In the genomic region with DNA sequence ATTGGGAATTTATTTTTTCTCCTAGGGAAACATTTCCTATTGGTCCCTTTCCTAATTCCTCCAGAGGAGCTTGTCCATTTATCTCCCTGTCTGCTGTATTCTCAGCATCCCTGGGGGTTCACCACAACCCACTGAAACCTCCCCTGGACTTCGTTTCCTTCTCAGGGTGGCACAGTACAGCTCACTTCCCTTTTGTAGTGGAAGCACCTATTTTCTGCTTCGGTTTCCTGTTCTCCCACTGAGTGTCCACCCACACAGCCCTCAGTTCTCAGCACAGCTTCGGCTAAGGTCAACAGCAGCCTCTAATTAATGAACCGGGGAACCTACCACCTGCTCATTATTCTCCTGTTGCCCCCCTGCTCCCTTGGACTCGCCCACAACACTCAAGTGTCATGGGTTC, we compare ENCODE assay signal across 32 mouse cellular contexts. TPM values are rescaled to one million over a fixed set of nuclear protein-coding genes. Genes with fewer than 3 reads are reported as not detected.
DNase-seq lines count a peak whose midpoint lies in the region; ATAC-seq lines count a peak whose summit lies in the region.
"Had no signal": no experiment of that assay in that cellular context is flagged by ENCODE, and none has a peak within 500 bp of the region (broad histone marks: within the 10 kb centered on the region; RNA-seq: fewer than 3 reads in every experiment).

No protein-coding gene starts in this region.

- no peaks in the 10 kb centered on the region for H3K36me3 ChIP-seq in embryonic facial prominence, embryonic 14.5 days (ENCODE audit: control insufficient read depth, insufficient read depth, low read length)
- no peaks in the 10 kb centered on the region for H3K36me3 ChIP-seq in embryonic facial prominence, embryonic 10.5 days (replicated peaks)
- no peaks in the 10 kb centered on the region for H3K36me3 ChIP-seq in limb, embryonic 10.5 days
- H3K36me3 ChIP-seq: embryonic facial prominence, embryonic 13.5 days; hindbrain, embryonic 12.5 days; intestine, embryonic 15.5 days; limb, embryonic 15.5 days; liver, embryonic 13.5 days had no signal

- H3K4me3 ChIP-seq in embryonic facial prominence, embryonic 14.5 days (ENCODE audit: low read depth, low read length) = no peak overlapping the region
- H3K4me3 ChIP-seq in embryonic facial prominence, embryonic 10.5 days = no peak overlapping the region
- H3K4me3 ChIP-seq in limb, embryonic 10.5 days = no peak overlapping the region
- H3K4me3 ChIP-seq: embryonic facial prominence, embryonic 13.5 days; erythroblast, embryonic 14.5 days; hindbrain, embryonic 12.5 days; intestine, embryonic 15.5 days; limb, embryonic 15.5 days; liver, embryonic 13.5 days had no signal

- H3K9ac ChIP-seq in embryonic facial prominence, embryonic 14.5 days (ENCODE audit: low read depth, low read length) = no peak overlapping the region
- H3K9ac ChIP-seq: embryonic facial prominence, embryonic 13.5 days; hindbrain, embryonic 12.5 days; intestine, embryonic 15.5 days; limb, embryonic 15.5 days; liver, embryonic 13.5 days had no signal

- 56% methylated on average over 5 of the region's 5 CpGs for WGBS in embryonic facial prominence, embryonic 14.5 days
- WGBS in embryonic facial prominence, embryonic 10.5 days = 59% methylated on average over 5 of the region's 5 CpGs
- 51% methylated on average over 5 of the region's 5 CpGs for WGBS in limb, embryonic 10.5 days

- DNase-seq in embryonic facial prominence, embryonic 14.5 days (ENCODE audit: low spot score) = peak; percentile 6
- DNase-seq in embryonic facial prominence, embryonic 10.5 days (ENCODE audit: low spot score) = no peak
- DNase-seq in 416B (ENCODE audit: low read depth) (peak; percentile 21), MEL-GATA-1-ER (ENCODE audit: extremely low read depth, low read depth) (peak; percentile 11)
- DNase-seq in cerebellum, postnatal 10 days = no peak
- DNase-seq in left cerebral cortex, postnatal 25 days (ENCODE audit: low spot score in 2 of 2) = no peak
- no peak for DNase-seq in limb, embryonic 10.5 days (ENCODE audit: low spot score)
- DNase-seq: adrenal gland, postnatal 14 days; cerebellum, adult 11 months; cerebellum, adult 9-11 months; heart, postnatal 36 days; kidney, adult 2 months; left cerebral cortex, postnatal 4 days; liver, embryonic 13.5 days; lung, adult 18-20 months; lung, postnatal 4 days had no signal

- H3K27ac ChIP-seq in embryonic facial prominence, embryonic 14.5 days (replicated peaks; ENCODE audit: low read depth, low read length) = no peak overlapping the region
- no peak overlapping the region for H3K27ac ChIP-seq in embryonic facial prominence, embryonic 10.5 days (replicated peaks)
- H3K27ac ChIP-seq in limb, embryonic 10.5 days = no peak overlapping the region
- H3K27ac ChIP-seq: embryonic facial prominence, embryonic 13.5 days; hindbrain, embryonic 12.5 days; hindbrain, postnatal 0 days; intestine, embryonic 15.5 days; kidney, postnatal 0 days; limb, embryonic 15.5 days; liver, embryonic 13.5 days had no signal

- no peak overlapping the region for H3K4me2 ChIP-seq in embryonic facial prominence, embryonic 14.5 days (ENCODE audit: low read depth, low read length)
- H3K4me2 ChIP-seq: embryonic facial prominence, embryonic 13.5 days; heart, embryonic 11.5 days; hindbrain, embryonic 12.5 days; intestine, embryonic 15.5 days; limb, embryonic 15.5 days; liver, embryonic 13.5 days had no signal

- intact Hi-C loops in left cerebral cortex, postnatal 25 days (cut with DNase I) = no loop called here

- H3K27me3 ChIP-seq in embryonic facial prominence, embryonic 14.5 days (replicated peaks; ENCODE audit: control insufficient read depth, insufficient read depth, low read length) = peaks cover 41% of the 10 kb centered on the region
- peaks cover 50% of the 10 kb centered on the region for H3K27me3 ChIP-seq in embryonic facial prominence, embryonic 10.5 days (replicated peaks; ENCODE audit: low read depth, poor library complexity, severe bottlenecking)
- peaks cover 46% of the 10 kb centered on the region for H3K27me3 ChIP-seq in limb, embryonic 10.5 days (ENCODE audit: low read depth, poor library complexity, severe bottlenecking)

- ATAC-seq in embryonic facial prominence, embryonic 14.5 days (ENCODE audit: low read depth) = no peak
- ATAC-seq in megakaryocyte progenitor cell, adult 5-6 weeks (replicated peaks; ENCODE audit: poor library complexity) = peak; percentile 70
- ATAC-seq: forebrain, embryonic 16.5 days; hindbrain, postnatal 0 days; intestine, embryonic 15.5 days; lung, postnatal 0 days; midbrain, embryonic 16.5 days; Patski had no signal

- H3K4me1 ChIP-seq in embryonic facial prominence, embryonic 14.5 days (ENCODE audit: control insufficient read depth, insufficient read depth, low read length) = peaks cover 21% of the 10 kb centered on the region
- peaks cover 22% of the 10 kb centered on the region for H3K4me1 ChIP-seq in embryonic facial prominence, embryonic 10.5 days
- H3K4me1 ChIP-seq in limb, embryonic 10.5 days = peaks cover 26% of the 10 kb centered on the region

- H3K9me3 ChIP-seq in embryonic facial prominence, embryonic 14.5 days (ENCODE audit: control insufficient read depth, low read length) = no peaks in the 10 kb centered on the region
- H3K9me3 ChIP-seq in embryonic facial prominence, embryonic 10.5 days = no peaks in the 10 kb centered on the region
- H3K9me3 ChIP-seq in limb, embryonic 10.5 days (replicated peaks) = no peaks in the 10 kb centered on the region
- H3K9me3 ChIP-seq: embryonic facial prominence, embryonic 13.5 days; hindbrain, embryonic 12.5 days; intestine, embryonic 15.5 days; limb, embryonic 15.5 days; liver, embryonic 13.5 days had no signal

RNA-seq across cellular contexts. Expression of gene Gpr88, which starts 2.8 kb away (rescaled TPM):
- polyA plus RNA-seq in embryonic facial prominence, embryonic 14.5 days (2014; fragmentation: Nextera tagmentation; extraction: Ambion mirVana) = 0.93 and 2.5 TPM in 2 replicates
- polyA plus RNA-seq in embryonic facial prominence, embryonic 10.5 days (2016; fragmentation: Nextera tagmentation; extraction: Ambion mirVana) = 0.52 TPM in 1 of 2 replicates, not detected in the other
- not detected in 2 replicates for total RNA-seq in megakaryocyte progenitor cell, adult 5-6 weeks (2015)
- not detected in 2 replicates for total RNA-seq in megakaryocyte progenitor cell, adult 5-6 weeks (2017)
- total RNA-seq in left cerebral cortex, postnatal 25 days (2021) = 100 to 1,000 TPM in 1 of 2 experiments, 10 to 100 TPM in 1; 81.5 to 167 TPM
- 0.05 and 0.15 TPM in 2 replicates for polyA plus RNA-seq in limb, embryonic 10.5 days (2016; fragmentation: Nextera tagmentation; extraction: Ambion mirVana)
- total RNA-seq: ES-E14; gastrocnemius, adult 8-10 months; neutrophil, adult 5-6 weeks had no signal
- polyA plus RNA-seq: erythroblast, embryonic 14.5 days had no signal

Comparison
In these comparisons a context has a peak if more than half of its experiments do, and no peak if none do; other contexts are left out.
1. DNase-seq: peak in embryonic facial prominence, embryonic 14.5 days (single experiment), 416B (single experiment) and MEL-GATA-1-ER (single experiment); none in embryonic facial prominence, embryonic 10.5 days (single experiment), cerebellum, postnatal 10 days (0 of 2), left cerebral cortex, postnatal 25 days (0 of 2) and limb, embryonic 10.5 days (single experiment).